Mouse (Mus musculus): ENCODE measurements around the gene 1600002K03Rik.

DNA sequence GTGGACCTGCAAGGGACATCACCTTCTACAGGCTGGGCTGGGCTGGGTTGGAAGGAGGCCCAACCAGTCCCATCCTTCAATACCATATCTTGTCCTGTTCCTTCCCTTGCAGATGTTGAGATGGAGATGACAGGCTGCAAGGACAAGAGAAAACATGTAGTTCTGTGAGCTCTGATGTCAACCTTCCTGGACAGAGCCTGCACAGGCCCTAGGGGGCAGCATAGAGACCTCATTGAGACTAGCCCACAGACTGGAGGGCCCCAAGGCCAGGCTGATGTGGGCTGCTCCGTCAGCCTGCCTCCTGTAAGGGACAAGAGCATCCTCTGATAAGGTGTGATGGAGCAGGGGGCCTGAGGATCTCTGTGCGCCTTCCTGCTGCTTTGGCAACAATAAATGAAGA is 2.0 kb downstream of the 1600002K03Rik start:
- TF ChIP-seq POLR2A (IDR thresholded peaks at IDR 0.05; ENCODE audit: low read depth, low read length), result no peak
- TF ChIP-seq CTCF (conservative IDR thresholded peaks at IDR 0.05; ENCODE audit: insufficient read depth, insufficient read length, low read depth, low read length), result peak; percentile 55

Measured in kidney, adult 2 months (tissue).